Mouse (Mus musculus) megakaryocyte, embryonic 14.5 days (primary cell): Measurements from ENCODE around the gene Prr15l.

Source experiments
- FLI1 ChIP-seq: IDR thresholded peaks from 2 replicates; pipeline ENCODE4 v1.6.1; 2012; ENCODE audit warnings: low read length, inconsistent platforms, mixed read lengths
- GATA1 ChIP-seq: IDR thresholded peaks from 3 replicates; pipeline ENCODE4 v1.6.1; 2012; ENCODE audit warnings: mixed read lengths, low read length, inconsistent platforms, borderline replicate concordance

- TF ChIP-seq GATA1 = no peak
- no peak for TF ChIP-seq FLI1
Measured at GRCm38 (mm10) chr11:96976911-96977591, 49.1 kb downstream of the Prr15l start.
